Mouse (Mus musculus) ES-Bruce4 (cell line): Measurements from ENCODE around the gene Kansl2.

ENCODE experiments used
- CTCF ChIP-seq: IDR thresholded peaks from one replicate; pipeline ENCODE4 v1.8.1; 2011; ENCODE audit warnings: low read depth, low read length
- POLR2A ChIP-seq: IDR thresholded peaks from one replicate; pipeline ENCODE4 v1.8.1; 2011; ENCODE audit warnings: low read length; ENCODE audit not compliant: insufficient read depth

DNA sequence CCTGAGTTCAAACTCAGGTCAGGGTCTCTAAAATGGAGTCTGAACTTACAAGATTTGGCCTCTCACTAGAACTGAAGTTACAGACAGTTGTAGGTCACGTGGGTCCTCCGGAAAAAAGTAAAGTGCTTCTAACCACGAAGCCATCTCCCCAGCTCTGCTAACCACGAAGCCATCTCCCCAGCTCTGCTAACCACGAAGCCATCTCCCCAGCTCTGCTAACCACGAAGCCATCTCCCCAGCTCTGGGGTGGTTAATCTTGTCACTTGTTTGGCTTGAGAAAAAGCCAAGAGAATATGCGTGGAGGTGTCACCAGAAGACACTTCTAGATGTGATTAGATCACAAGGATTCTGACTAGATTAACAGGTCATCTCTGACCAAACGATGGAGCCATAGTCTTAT is 19.9 kb downstream of the Kansl2 start:
- TF ChIP-seq POLR2A: no peak
- no peak for TF ChIP-seq CTCF
